Mouse (Mus musculus) intestine, embryonic 15.5 days (tissue): Measurements from ENCODE around the gene Olfr983. TPM values are rescaled to one million over a fixed set of nuclear protein-coding genes. Genes with fewer than 3 reads are reported as not detected.

Source experiments
- polyA plus RNA-seq: library from polyadenylated mRNA; unstranded; fragments of >200 nt; fragmentation: Nextera tagmentation; extraction: Ambion mirVana; gene quantifications from 2 replicates; pipeline ENCODE4 v1.2.1, GENCODE M21; 2015

The Olfr983 gene
- polyA plus RNA-seq, 1 experiment from 2014 or later = not detected

Other genes with a start within 250 kb of the Olfr983 start
- not detected in 2 replicates for gene Olfr972, start 227.2 kb downstream of the Olfr983 start, polyA plus RNA-seq
- not detected in 2 replicates for gene Olfr229, start 186.3 kb downstream of the Olfr983 start, polyA plus RNA-seq
- gene Olfr974, start 156.1 kb downstream of the Olfr983 start, polyA plus RNA-seq = not detected in 2 replicates
- not detected in 2 replicates for gene Olfr975, start 141.5 kb downstream of the Olfr983 start, polyA plus RNA-seq
- not detected in 2 replicates for gene Olfr976, start 132.5 kb downstream of the Olfr983 start, polyA plus RNA-seq
- gene Olfr978, start 101.5 kb downstream of the Olfr983 start, polyA plus RNA-seq = not detected in 2 replicates
- gene Olfr979, start 90.1 kb downstream of the Olfr983 start, polyA plus RNA-seq = not detected in 2 replicates
- gene Olfr980, start 84.0 kb downstream of the Olfr983 start, polyA plus RNA-seq = not detected in 2 replicates
- not detected in 2 replicates for gene Olfr981, start 72.1 kb downstream of the Olfr983 start, polyA plus RNA-seq
- gene Olfr982, start 19.8 kb downstream of the Olfr983 start, polyA plus RNA-seq = not detected in 2 replicates
- not detected in 2 replicates for gene Olfr984, start 20.6 kb upstream of the Olfr983 start, polyA plus RNA-seq
- not detected in 2 replicates for gene Olfr985, start 36.6 kb upstream of the Olfr983 start, polyA plus RNA-seq
- not detected in 2 replicates for gene Tmem225, start 54.5 kb upstream of the Olfr983 start, polyA plus RNA-seq
- gene Olfr986, start 87.3 kb upstream of the Olfr983 start, polyA plus RNA-seq = not detected in 2 replicates
- gene Zfp202, start 98.7 kb upstream of the Olfr983 start, polyA plus RNA-seq = 4.1 TPM in 2 replicates
- 4.5 and 6.2 TPM in 2 replicates for gene Scn3b, start 175.6 kb upstream of the Olfr983 start, polyA plus RNA-seq